Mouse (Mus musculus) C2C12 (cell line): ENCODE data around the gene Srxn1. TPM values are rescaled to one million over a fixed set of nuclear protein-coding genes. Genes with fewer than 3 reads are reported as not detected.
"Not testable (repeated sequence)": the region's sequence is repeated elsewhere in the genome, so short reads cannot be mapped to it uniquely, and the experiment has no call there.

Experiments
- H3K27me3 ChIP-seq: one replicate; pipeline ENCODE4 v1.6.1; 2011; ENCODE audit not compliant: control insufficient read depth, insufficient read depth, insufficient read length
- H3K36me3 ChIP-seq: one replicate; pipeline ENCODE4 v1.6.1; 2011; ENCODE audit not compliant: control insufficient read depth, insufficient read depth
- H3K4me3 ChIP-seq: one replicate; pipeline ENCODE4 v1.5.1; 2011; ENCODE audit warnings: mild to moderate bottlenecking, control low read depth; ENCODE audit not compliant: poor library complexity, insufficient read depth, severe bottlenecking
- H3K79me2 ChIP-seq: one replicate; pipeline ENCODE4 v1.6.1; 2011; ENCODE audit not compliant: control insufficient read depth, insufficient read depth
- H3K79me3 ChIP-seq: one replicate; pipeline ENCODE4 v1.6.1; 2011; ENCODE audit warnings: low read depth, control low read depth
- H3ac ChIP-seq: one replicate; pipeline ENCODE3; 2011; ENCODE audit warnings: low read depth; ENCODE audit not compliant: control insufficient read depth, insufficient read length
- CEBPB ChIP-seq: IDR thresholded peaks from one replicate; pipeline ENCODE4 v1.6.1; 2011; ENCODE audit warnings: low read depth, mild to moderate bottlenecking, control low read depth, moderate library complexity
- CTCF ChIP-seq: IDR thresholded peaks from one replicate; pipeline ENCODE4 v1.5.1; 2011; ENCODE audit not compliant: control insufficient read depth, insufficient read depth, insufficient read length
- FOSL1 ChIP-seq: IDR thresholded peaks from one replicate; pipeline ENCODE4 v1.8.0; 2011; ENCODE audit warnings: mild to moderate bottlenecking, low read length; ENCODE audit not compliant: poor library complexity, insufficient read depth, severe bottlenecking
- MAX ChIP-seq: IDR thresholded peaks from one replicate; pipeline ENCODE4 v1.6.1; 2011; ENCODE audit warnings: mild to moderate bottlenecking, control low read depth
- MYOD1 ChIP-seq: IDR thresholded peaks from one replicate; pipeline ENCODE4 v1.6.1; 2011; ENCODE audit warnings: low read depth; ENCODE audit not compliant: control insufficient read depth, insufficient read length
- MYOG ChIP-seq: IDR thresholded peaks from one replicate; pipeline ENCODE4 v1.6.1; 2011; ENCODE audit not compliant: control insufficient read depth, insufficient read length; ENCODE audit errors: extremely low read depth
- USF1 ChIP-seq: IDR thresholded peaks from one replicate; pipeline ENCODE4 v1.6.1; 2011; ENCODE audit warnings: low read depth, mild to moderate bottlenecking, control low read depth, moderate library complexity
- long read RNA-seq, 2 experiments: library from polyadenylated mRNA; unstranded; transcript quantifications; one replicate each; pipeline ENCODE4 v2.0.0; 2019 to 2020
- polyA plus RNA-seq: library from polyadenylated mRNA; unstranded; fragments of >200 nt; fragmentation: generic; extraction: Trizol; gene quantifications from one replicate; pipeline ENCODE4 v1.2.1, GENCODE M21; 2012; ENCODE audit warnings: missing spikeins

The Srxn1 gene
- polyA plus RNA-seq, result 60.3 TPM
- long read RNA-seq, experiment 1, transcript Srxn1-201 (2 exons, 2,812 nt), result major isoform, 11 of 29 reads
- long read RNA-seq, experiment 1, partial matches to known transcripts, result 16 of 29 reads
- long read RNA-seq, experiment 1, other reads (novel, unspliced or antisense), result 0 of 29 reads
- long read RNA-seq, experiment 2, transcript Srxn1-201 (2 exons, 2,812 nt), result major isoform, 30 of 51 reads
- long read RNA-seq, experiment 2, transcript Srxn1-203 (2 exons, 446 nt), result minor isoform, 11 of 51 reads
- long read RNA-seq, experiment 2, partial matches to known transcripts, result 0 of 51 reads
- long read RNA-seq, experiment 2, other reads (novel, unspliced or antisense), result 10 of 51 reads

DNA sequence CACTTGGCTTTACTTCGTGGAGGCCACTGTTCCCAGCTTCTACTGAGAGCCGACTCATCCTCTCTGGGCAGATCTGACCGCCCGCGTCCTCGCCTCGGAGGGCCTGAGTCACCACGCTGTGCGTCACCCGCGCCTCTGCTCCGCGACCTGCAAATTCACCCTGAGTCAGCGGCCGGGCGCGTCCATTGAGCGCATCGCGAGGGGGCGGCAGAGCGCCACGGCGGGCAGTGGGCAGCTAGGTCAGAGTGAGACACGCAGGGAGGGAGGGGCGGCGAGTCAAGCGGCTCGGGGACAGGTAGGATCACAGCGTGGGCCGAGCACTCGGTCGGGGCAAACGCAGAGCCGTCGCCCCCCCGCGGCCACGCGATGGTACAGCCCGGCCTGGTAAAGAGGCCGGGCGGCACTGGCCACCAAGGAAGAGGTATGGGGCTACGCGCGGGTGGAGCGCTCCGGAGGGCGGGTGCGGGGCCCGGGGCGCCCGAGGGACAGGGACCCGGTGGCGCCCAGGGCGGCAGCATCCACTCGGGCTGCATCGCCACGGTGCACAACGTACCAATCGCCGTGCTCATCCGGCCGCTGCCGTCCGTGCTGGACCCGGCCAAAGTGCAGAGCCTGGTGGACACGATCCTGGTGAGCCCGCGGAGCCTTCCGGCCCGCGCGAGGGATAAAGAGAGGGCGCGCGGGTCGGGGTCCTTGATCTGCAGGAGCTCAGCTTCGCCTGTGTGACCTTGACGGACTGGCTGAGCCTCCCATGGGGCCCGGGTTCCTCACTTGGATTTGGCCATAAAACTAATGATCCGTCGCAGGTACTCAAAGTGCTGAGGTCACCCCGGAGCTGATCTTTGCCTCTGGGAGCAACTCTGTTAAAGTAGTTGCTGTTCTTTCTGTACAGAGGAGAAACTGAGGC lies at the start of gene Srxn1:
Srxn1 (plus strand) TSS at position 199 of the 907 bp plus-strand sequence.
- Histone ChIP-seq H3K79me2 (peaks cover 30% of the 10 kb centered on the region), H3K4me3 (peak within 1 kb of the TSS; percentile 56)

DNA sequence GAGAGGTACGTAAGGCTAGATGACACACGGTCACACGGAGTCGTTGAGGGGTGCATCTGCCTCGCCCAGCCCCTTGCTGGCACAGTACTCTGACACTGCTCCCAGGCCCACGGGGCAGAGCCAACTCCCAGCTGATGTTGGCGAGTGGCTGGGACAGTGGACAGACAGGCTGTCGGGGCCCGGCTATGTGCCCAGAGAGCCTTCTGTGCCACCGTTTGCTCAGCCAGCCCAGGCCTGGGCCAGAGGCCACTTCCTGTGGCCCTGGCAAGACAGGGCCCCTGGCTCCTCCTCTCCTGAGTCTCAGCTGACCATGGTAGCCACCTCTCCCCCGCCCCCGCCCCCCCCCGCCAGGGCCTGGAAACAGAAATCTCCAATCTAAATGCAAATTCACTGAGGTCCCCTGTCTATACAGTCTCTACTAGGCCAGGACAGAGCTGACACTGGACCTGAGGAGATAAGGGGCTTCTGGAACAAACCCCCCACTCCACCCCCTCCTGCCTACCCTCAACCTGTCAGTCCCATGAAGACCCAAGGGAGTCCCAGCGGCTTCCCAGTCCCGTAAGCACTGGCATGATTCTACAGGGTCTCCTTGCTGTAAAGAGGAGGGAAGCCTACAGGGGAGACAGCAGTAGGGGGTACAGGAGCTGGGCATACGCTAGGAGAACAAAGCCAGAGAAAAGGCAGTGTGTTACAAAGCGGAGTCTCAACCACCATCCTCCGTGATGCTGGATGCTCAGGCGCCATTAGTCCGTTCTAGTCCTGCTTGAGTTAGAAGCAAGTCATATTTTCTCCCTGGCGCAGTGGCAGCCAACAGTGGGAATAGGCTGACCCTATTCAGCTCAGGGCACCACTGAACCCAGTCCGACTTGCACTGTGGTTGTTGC lies 48.7 kb upstream of the Srxn1 start:
- no peaks in the 10 kb centered on the region for H3K79me3 ChIP-seq

More for the DNA sequence above, at the start of gene Srxn1:
- Histone ChIP-seq H3K27me3 (peaks cover 5% of the 10 kb centered on the region), H3K79me3 (peaks cover 14% of the 10 kb centered on the region), H3ac (peak within 1 kb of the TSS; percentile 90), H3K36me3 (peaks cover 35% of the 10 kb centered on the region)
- no peak for TF ChIP-seq MYOG
- peak; percentile 82 for TF ChIP-seq FOSL1
- TF ChIP-seq CEBPB, result no peak
- no peak for TF ChIP-seq USF1
- TF ChIP-seq MAX, result peak; percentile 78
- TF ChIP-seq MYOD1, result no peak
- TF ChIP-seq CTCF, result no peak

DNA sequence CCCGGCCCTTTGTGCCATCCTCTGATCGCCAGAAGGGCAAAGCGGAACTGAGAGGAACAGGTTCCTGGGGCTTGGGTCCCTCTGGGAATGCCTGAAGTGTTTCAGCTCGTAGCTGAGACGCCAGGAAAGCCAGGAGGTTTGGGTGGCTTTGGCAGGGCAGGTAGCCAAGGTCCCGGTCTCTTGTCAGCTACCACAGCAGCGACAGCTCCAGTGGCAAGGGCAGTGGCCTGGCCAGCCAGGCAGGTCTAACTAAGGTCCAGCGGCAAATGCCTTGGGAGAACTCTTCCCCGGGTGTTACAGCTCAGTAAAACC lies 48.1 kb upstream of the Srxn1 start:
- H3K79me3 ChIP-seq, result no peaks in the 10 kb centered on the region
- no peak overlapping the region for H3ac ChIP-seq
- no peak for TF ChIP-seq MAX
- TF ChIP-seq MYOG, result no peak
- no peak for TF ChIP-seq USF1
- no peak for TF ChIP-seq MYOD1
- no peak for TF ChIP-seq CTCF
- TF ChIP-seq FOSL1, result no peak
- no peak for TF ChIP-seq CEBPB
- H3K79me2 ChIP-seq, result no peaks in the 10 kb centered on the region
- no peak overlapping the region for H3K4me3 ChIP-seq
- H3K36me3 ChIP-seq, result no peaks in the 10 kb centered on the region
- peaks cover 65% of the 10 kb centered on the region for H3K27me3 ChIP-seq

More for the DNA sequence above, 48.7 kb upstream of the Srxn1 start:
- H3K36me3 ChIP-seq, result no peaks in the 10 kb centered on the region
- no peak for TF ChIP-seq MYOD1
- TF ChIP-seq MYOG, result no peak
- TF ChIP-seq FOSL1, result no peak
- TF ChIP-seq USF1, result no peak
- no peak for TF ChIP-seq CEBPB
- no peak for TF ChIP-seq MAX
- TF ChIP-seq CTCF, result no peak
- peaks cover 65% of the 10 kb centered on the region for H3K27me3 ChIP-seq
- H3ac ChIP-seq, result no peak overlapping the region
- H3K79me2 ChIP-seq, result no peaks in the 10 kb centered on the region
- H3K4me3 ChIP-seq, result no peak overlapping the region

DNA sequence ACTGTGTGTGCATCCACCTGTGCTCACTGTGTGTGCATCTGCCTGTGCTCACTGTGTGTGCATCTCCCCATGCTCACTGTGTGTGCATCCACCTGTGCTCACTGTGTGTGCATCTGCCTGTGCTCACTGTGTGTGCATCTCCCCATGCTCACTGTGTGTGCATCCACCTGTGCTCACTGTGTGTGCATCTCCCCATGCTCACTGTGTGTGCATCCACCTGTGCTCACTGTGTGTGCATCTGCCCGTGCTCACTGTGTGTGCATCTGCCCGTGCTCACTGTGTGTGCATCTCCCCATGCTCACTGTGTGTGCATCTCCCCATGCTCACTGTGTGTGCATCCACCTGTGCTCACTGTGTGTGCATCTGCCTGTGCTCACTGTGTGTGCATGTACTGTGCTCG lies 42.5 kb upstream of the Srxn1 start:
- not testable (repeated sequence) for H3K79me2 ChIP-seq, H3K79me3 ChIP-seq, H3K4me3 ChIP-seq, H3ac ChIP-seq, H3K36me3 ChIP-seq
- peaks cover 45% of the 10 kb centered on the region for H3K27me3 ChIP-seq

DNA sequence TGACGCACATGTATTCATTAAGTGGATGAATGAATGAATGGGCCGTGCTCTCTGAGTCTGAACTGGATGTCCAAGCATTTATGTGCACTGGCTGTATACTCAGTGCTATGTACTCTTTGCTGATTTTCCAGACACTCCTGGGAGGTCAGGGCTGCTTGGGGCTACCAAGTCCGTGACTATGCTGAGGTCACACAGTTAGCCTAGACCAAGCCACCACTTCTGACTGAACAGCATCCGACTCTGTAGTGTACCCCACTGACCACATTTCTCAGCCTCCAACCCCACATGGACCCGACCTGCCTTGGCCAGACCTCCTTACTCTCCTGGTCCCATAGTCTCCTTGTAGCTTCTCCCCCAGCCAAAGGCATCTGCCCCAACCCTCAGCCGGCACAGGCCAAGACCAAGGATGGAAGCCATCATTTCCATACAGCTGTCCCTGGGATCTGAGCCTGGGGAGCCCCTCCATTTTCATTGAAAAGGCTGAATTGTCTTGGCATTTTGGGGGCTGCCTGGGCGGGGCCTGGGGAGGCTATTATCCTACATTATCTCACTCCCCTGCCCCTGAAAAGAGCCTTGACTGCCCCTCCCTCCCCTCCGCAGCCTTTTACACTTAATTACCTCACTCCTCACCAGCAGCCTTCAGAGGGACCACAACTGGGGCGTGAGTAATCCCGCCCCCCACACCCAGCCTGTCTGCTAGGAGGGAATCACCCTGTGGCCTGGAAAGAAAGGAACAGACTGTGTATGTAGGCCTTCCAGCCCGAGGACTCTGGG lies 36.5 kb upstream of the Srxn1 start:
- Histone ChIP-seq H3ac (no peak overlapping the region), H3K27me3 (peaks cover 42% of the 10 kb centered on the region), H3K4me3 (no peak overlapping the region), H3K79me3 (no peaks in the 10 kb centered on the region), H3K36me3 (no peaks in the 10 kb centered on the region), H3K79me2 (no peaks in the 10 kb centered on the region)
- no peak for TF ChIP-seq MYOG
- TF ChIP-seq CEBPB, result no peak
- no peak for TF ChIP-seq FOSL1
- TF ChIP-seq MYOD1, result no peak
- TF ChIP-seq MAX, result no peak
- TF ChIP-seq CTCF, result no peak
- no peak for TF ChIP-seq USF1
